Mouse (Mus musculus) brain, embryonic 14.5 days (tissue): Measurements from ENCODE around the gene Cdk5rap2. TPM values are rescaled to one million over a fixed set of nuclear protein-coding genes. Genes with fewer than 3 reads are reported as not detected.

Source experiments
- DNase-seq: peaks from one replicate; pipeline ENCODE4 v3.0.0-alpha.2; 2011; ENCODE audit warnings: low read depth
- CTCF ChIP-seq: fragments of 200-500 bp; IDR thresholded peaks from 2 replicates; pipeline ENCODE4 v1.5.1; 2012; ENCODE audit warnings: inconsistent platforms, mild to moderate bottlenecking, moderate library complexity, borderline replicate concordance; ENCODE audit not compliant: insufficient read depth, insufficient read length; ENCODE audit errors: extremely low read depth
- POLR2A ChIP-seq: fragments of 200-500 bp; IDR thresholded peaks from 2 replicates; pipeline ENCODE4 v1.6.1; 2012; ENCODE audit warnings: mild to moderate bottlenecking, inconsistent platforms, borderline replicate concordance; ENCODE audit not compliant: poor library complexity, insufficient read depth, insufficient read length, severe bottlenecking; ENCODE audit errors: extremely low read depth
- polyA plus RNA-seq: library from polyadenylated mRNA; depleted of rRNA; stranded (reverse); fragments of >200 nt; gene quantifications from 2 replicates; pipeline ENCODE4 v1.2.3, GENCODE M21; 2012; rRNA removed

Cdk5rap2 gene
- 16.1 and 16.2 TPM in 2 replicates for polyA plus RNA-seq

DNA sequence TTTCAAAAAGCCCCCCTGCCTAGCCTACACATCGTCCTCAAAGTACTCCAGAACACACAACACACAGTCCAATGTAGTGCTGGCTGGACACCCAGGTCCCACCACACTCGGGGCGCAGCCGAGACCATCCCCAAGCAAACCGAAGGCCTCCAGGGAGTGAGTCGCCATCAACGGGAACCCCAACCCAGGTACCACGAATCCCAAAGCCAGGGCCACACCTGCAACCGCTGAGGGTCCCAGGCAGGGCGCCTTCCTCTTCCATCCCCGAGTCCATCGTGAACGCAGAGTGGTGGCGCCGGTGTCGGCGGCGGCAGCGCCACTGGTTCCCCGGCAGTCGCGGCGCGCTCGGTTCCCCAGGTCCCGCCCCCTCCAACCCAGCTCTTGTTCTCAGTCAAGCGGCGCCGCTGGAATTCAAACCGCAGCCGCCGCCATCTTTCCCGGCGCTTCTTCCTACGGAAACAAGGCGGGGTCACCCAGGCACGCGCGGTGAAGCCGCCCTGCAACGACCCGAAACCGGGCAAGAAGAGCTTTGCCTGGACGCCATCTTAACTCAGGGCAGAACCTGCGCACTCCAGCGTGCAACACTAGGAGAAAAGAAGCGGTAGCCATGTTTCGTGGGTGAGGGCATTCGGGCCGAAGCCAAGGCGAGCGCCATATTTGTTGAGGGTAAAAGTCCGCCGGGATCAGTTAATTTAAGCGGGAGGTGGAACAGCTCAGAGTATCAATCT is at the start of gene Cdk5rap2:
Gene Cdk5rap2 (minus strand): TSS at position 450 of the 728 bp plus-strand sequence.
- no peak for TF ChIP-seq CTCF
- TF ChIP-seq POLR2A, result peak; percentile 80
- DNase-seq, result peak; percentile 99

DNA sequence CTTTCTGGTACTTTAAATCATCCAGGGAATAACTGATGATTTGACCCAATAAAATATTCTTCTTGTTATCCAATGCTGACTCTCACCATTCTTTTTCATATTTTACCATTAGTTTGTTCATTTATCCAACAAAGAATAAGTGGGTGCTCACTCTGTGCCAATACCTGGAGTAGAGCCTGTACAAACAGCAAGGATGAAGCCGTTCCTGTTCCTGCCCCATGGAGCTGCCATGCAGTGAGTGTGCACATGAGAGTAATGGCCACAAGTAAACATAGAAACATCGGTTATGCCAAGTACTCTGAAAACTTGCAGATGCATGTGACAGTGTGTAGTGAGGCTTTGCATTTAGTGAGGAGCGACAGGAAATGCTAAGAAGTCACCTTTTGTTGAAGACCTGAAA is 41.9 kb upstream of the Cdk5rap2 start:
- no peak for DNase-seq
- TF ChIP-seq POLR2A, result no peak
- TF ChIP-seq CTCF, result no peak

DNA sequence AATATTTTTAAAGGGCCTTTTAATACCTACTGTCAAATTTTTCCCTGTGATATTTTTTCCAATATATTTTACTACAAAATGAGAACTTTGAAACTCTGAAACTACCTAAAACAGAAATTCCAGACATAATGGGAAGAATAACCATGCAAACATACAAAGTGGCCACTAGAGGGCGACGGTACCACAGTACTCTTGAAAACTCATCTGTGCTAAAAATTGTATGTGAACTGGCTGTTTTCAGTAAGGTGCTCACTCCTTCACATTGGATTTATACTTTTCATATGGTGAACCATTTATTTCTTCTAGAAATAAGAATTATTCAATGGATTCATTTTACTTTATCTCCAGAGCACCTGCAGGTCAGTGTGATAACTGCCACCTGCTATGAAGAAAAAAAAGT is 41.5 kb upstream of the Cdk5rap2 start:
- peak; percentile 87 for DNase-seq
- TF ChIP-seq CTCF, result peak; percentile 64
- TF ChIP-seq POLR2A, result no peak

DNA sequence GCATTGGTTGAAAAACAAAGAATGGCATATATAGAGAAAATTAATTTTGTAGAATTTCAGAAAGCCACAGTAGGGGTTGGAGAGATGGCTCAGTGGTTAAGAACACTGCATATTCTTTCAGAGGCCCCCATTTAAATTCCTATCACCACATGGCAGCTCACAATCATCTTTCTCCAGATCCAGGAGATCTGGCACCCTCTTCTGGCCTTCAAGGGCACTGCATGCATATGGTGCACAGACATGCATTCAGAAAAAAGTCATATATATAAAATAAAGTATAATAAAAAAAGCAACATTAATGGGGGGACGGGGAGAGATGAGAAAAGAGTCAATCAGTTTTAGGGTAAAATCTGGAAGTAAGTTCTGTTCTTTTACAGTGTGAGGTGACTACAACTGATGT is 39.4 kb upstream of the Cdk5rap2 start:
- TF ChIP-seq POLR2A (no peak), CTCF (peak; percentile 25; the same call in 1 of the 2 replicates)

DNA sequence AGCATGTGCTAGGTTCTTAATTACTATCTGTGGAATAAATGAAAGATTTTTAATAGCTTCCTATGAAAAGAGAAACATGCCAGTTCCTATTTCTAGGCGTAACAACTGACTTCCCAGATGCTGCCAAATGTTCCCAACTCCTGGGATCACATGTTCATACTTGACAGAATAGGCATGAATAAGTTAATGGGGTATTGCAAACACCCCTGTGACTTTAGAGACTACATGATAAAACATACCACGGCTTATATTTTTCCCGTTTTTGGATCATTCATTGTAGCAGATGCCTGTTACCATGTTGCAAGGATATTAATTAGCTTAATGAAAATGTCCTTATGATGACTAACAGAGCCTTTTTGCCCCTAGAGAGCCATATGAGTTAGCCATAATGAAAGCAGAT is 36.5 kb upstream of the Cdk5rap2 start:
- TF ChIP-seq CTCF (no peak), POLR2A (no peak)
- peak; percentile 23 for DNase-seq

More for the DNA sequence above, 39.4 kb upstream of the Cdk5rap2 start:
- DNase-seq, result no peak

DNA sequence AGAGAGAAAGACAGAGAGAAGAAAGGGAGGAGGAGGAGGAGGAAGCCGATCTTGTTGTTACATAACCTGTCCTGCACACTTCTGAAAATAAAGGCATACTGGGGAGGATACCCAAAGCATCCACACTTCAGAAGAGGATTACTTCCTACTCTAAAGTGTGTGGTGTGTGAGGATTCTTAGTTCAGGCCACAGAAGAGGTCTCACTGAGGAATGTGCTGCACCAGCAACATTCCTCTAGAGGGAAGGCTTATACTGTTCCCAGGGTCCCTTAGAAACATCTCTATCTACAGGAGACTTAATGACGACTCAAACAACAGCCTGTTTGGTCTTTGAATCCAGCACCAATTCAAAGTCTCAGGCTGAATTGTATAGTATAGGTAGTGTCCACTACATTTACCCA is 10.0 kb upstream of the Cdk5rap2 start:
- no peak for DNase-seq
- no peak for TF ChIP-seq CTCF
- no peak for TF ChIP-seq POLR2A

DNA sequence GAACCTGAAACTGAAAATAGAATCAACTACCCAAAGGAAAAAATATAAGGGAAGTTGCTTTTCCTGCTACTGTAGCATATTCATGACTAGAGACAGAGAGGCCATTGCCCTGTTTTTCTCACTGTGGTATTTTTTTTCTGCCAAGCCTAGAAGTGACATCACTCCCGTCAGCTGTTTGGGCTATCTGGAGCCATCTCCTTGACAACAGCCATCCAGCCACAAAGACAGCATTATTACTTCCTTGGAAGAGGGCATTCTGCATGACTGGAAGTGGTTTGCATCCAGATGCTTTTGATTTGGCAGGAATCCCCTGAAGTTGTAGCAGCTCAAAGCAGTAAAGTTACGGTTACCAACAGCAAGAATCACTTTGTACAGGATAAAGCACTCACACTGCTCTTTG is 1.9 kb upstream of the Cdk5rap2 start:
- TF ChIP-seq POLR2A, result no peak
- no peak for TF ChIP-seq CTCF
- DNase-seq, result peak; percentile 82

DNA sequence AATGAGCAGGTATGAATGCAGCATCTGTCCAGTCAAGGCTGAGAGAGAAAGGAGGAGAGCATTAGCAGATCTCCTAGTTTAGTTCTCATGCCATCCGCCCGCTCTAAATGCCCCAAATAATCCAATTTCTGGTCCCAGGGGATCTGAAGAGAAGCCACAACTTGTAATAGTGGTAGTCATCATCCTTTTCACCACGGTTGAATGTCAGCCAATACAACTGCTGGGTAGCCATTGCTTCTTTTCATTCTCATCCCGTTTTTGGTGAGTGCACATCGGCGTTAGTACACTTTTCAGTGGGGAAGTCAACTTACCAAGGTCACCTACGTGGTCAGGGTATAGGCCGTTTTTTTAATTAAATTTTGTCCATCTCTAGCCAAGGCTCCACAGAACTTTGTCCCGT is 787 bp downstream of the Cdk5rap2 start:
- no peak for DNase-seq
- TF ChIP-seq POLR2A, result no peak
- TF ChIP-seq CTCF, result no peak

DNA sequence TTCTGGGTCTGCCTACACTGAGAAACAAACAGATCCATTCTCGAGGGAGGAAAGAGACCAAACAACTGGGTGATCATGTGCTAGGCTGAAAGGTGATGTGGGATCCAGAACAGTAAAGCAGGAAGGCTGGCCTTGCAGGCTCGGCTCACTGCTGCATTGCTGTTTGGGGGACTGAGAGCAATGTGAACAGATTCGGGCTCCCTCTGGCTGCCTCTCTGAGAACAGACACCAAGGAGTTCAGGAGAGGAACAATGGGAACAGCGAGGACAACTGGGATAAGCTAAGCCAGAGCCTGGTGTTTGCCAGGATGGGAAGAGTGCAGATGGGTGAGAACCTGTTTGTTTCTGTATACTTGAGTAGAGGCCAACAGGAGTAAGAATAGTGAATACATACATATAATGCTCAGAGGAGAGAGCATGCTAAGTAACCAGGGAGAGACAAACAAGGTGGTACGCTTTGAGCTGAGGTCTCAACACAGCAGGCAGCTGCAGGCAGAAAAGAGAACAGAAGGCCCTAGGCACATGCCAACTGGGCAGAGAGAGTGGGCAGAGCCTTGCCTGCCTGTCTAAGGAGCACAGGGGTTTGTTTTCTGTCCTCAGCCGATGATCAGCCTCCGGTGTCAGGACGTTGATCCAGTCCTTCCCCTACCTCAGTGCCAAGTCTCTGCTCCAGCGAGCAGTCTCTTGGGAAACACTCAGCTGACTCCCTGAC is 8.0 kb downstream of the Cdk5rap2 start:
- DNase-seq, result peak; percentile 89
- TF ChIP-seq POLR2A (no peak), CTCF (peak; percentile 69)

DNA sequence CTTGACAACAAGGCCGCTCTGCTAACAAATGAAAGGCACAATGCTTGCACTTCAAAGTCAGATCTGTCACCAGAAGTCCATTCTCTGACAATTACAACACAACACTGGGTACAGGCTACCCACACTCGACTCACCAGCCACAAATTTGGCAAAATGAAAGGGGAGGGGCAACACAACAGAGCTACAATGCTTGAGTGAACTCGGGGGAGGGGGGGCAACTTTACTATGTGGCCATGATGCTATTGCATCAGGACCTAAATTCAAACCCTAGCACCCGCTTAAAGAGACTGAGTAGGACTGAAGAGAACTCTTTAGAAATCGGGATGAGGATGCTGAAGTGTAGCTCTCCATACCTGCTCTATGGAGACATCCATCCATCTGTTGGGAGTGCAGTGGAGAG is 10.8 kb downstream of the Cdk5rap2 start:
- no peak for DNase-seq
- TF ChIP-seq CTCF (no peak), POLR2A (no peak)

DNA sequence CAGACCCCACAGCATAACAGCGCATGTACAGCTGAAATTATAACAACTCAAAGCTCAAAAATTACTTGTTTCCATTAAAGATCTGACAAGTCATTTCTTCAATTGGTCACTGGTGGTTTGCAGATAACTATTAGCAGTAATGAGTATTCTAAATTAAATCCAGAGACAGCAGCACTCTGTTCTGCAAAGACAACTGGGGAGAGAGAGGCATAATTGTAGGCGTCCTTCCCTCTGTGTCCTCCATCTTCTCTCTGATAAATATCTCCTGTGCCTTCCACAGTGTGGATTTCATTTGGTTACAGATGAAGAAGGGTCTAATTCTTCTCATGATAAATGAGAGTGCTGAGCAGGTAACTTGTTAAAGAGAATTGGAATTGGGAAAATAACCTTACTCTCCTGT is 11.2 kb downstream of the Cdk5rap2 start:
- no peak for TF ChIP-seq CTCF
- DNase-seq, result no peak

DNA sequence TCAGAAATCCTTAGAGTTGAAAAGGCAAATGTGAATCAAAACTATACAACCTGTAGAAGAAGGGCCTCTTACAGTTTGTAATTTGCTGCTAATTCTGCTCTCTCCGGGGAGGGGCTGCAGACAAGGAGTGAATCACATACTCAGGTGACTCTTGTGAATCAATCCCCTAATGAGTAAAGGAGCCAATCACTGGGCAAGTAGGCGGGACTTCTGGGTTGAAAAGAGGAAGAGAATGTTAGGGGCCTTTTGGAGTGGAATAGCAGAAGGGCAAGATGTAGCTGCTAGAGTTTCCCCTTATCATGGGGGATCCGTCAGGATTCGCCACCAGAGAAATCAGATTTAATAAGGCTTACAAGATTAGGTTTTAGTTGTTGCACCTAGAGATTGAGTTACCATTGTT is 12.2 kb downstream of the Cdk5rap2 start:
- no peak for DNase-seq

More for the DNA sequence above, 12.2 kb downstream of the Cdk5rap2 start:
- no peak for TF ChIP-seq POLR2A
